Mouse (Mus musculus): ENCODE measurements around the gene Cox4i2.

DNA sequence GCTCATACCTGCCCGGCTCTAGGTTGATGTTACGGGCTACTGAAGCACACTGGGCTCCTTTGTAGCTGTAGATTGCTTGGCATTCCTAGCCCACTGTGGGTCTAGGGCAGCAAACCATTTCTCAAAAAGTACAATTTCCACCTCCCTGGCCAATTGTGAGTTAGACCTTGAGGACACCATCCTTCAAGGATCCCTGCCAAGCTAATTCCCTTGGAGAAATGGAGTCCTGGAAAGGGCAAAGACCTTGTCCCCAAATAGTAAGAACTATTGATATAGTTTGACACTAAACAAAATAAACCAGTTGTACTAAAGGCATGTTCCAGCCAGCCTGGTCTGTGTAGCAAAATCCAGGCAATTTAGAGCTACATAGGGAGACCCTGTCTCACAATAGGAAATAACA is 15.6 kb upstream of the Cox4i2 start:
- TF ChIP-seq POLR2A (IDR thresholded peaks at IDR 0.05; ENCODE audit: borderline replicate concordance, low read depth, low read length) (no peak), CTCF (IDR thresholded peaks at IDR 0.05; ENCODE audit: low read depth, low read length) (no peak)

All from bone marrow macrophage, adult 2 months (primary cell).